Mouse (Mus musculus) neural tube, embryonic 15.5 days (tissue): ENCODE measurements around the gene Hfm1. TPM values are rescaled to one million over a fixed set of nuclear protein-coding genes. Genes with fewer than 3 reads are reported as not detected.

Source experiments
- ATAC-seq: fragments of 200-750 bp; cut with Nextera tagmentation; 2 replicates; pipeline ENCODE4 v1.8.0; 2017; ENCODE audit warnings: mild to moderate bottlenecking, moderate TSS enrichment, moderate library complexity; ENCODE audit not compliant: low FRiP score
- H3K27ac ChIP-seq: fragments of 300-500 bp; sonication (generic); replicated peaks from 2 replicates; pipeline ENCODE4 v1.5.1; 2015; ENCODE audit warnings: mild to moderate bottlenecking, inconsistent platforms
- H3K27me3 ChIP-seq: fragments of 300-500 bp; sonication (generic); replicated peaks from 2 replicates; pipeline ENCODE4 v1.6.1; 2015; ENCODE audit warnings: inconsistent platforms
- H3K36me3 ChIP-seq: fragments of 300-500 bp; sonication (generic); 2 replicates; pipeline ENCODE4 v1.6.1; 2015; ENCODE audit warnings: inconsistent platforms
- H3K4me1 ChIP-seq: fragments of 300-500 bp; sonication (generic); 2 replicates; pipeline ENCODE4 v1.6.1; 2015; ENCODE audit warnings: inconsistent platforms
- H3K4me2 ChIP-seq: fragments of 300-500 bp; sonication (generic); 2 replicates; pipeline ENCODE4 v1.6.1; 2015; ENCODE audit warnings: inconsistent platforms, mild to moderate bottlenecking, moderate library complexity
- H3K4me3 ChIP-seq: fragments of 300-500 bp; sonication (generic); replicated peaks from 2 replicates; pipeline ENCODE4 v1.5.1; 2015; ENCODE audit warnings: mild to moderate bottlenecking, inconsistent platforms
- H3K9ac ChIP-seq: fragments of 300-500 bp; sonication (generic); replicated peaks from 2 replicates; pipeline ENCODE4 v1.6.1; 2015; ENCODE audit warnings: mild to moderate bottlenecking, inconsistent platforms
- H3K9me3 ChIP-seq: fragments of 300-500 bp; sonication (generic); replicated peaks from 2 replicates; pipeline ENCODE4 v1.6.1; 2016; ENCODE audit warnings: inconsistent platforms
- WGBS: fragments of 180-500 bp; shearing (Covaris S2); methylation state at CpG from one replicate; pipeline ENCODE4 v1.1.7; 2015; ENCODE audit warnings: mixed read lengths; 5-methylcytosine and 5-hydroxymethylcytosine counted together
- polyA plus RNA-seq: library from polyadenylated mRNA; unstranded; fragments of >200 nt; fragmentation: Nextera tagmentation; extraction: Ambion mirVana; gene quantifications from 2 replicates; pipeline ENCODE4 v1.2.1, GENCODE M21; 2015

The Hfm1 gene
- 4.7 and 6.8 TPM in 2 replicates for polyA plus RNA-seq

DNA sequence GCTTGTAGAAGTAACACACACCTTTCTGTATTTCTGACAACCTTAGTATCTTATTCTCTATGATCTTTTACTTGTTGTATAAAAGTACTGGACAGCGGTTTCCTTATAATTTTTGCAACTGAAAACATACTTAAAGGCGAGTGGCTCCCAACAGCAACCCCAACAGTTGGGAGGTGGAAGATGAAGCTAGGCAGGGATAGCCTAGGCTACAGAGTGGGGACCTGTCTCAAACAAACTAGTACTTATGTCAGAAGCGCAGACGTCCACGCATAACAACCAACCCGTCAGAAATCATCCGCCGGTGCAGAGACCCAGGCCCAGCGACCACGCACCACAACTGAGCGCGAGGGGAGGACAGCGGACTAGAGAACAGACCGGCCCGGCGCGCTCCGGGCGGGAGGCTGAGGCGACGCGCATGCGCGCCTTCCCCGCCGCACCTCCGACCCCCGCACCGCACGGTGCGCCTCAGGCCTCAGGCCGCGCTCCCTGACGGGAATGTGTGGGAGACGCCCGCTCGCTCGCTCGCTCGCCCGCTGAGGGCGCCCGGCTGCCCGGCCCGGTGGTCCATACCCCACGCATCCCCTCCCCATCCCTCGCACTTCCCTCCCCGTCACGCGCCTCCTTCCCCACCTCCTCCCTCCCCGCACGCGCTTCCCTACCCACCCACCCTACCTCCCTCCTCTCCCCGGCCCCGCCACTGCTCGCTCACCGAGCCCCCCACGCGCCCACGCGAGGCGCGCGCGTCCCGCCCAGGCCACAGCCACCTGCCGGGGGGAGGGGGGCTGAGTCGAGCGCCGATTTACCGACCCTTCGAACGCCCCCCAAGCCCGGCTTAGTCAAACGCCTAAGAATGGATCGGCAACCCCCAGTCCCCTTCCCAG is at the start of gene Hfm1:
TSS of gene Hfm1 (minus strand) at position 834 of the 881 bp plus-strand sequence.
- peak within 1 kb of the TSS; percentile 85 for H3K27ac ChIP-seq
- H3K9ac ChIP-seq: peak within 1 kb of the TSS; percentile 57
- peak; percentile 98 for ATAC-seq
- H3K27me3 ChIP-seq: no peaks in the 10 kb centered on the region
- peaks cover 12% of the 10 kb centered on the region for H3K4me1 ChIP-seq
- H3K9me3 ChIP-seq: no peaks in the 10 kb centered on the region
- H3K36me3 ChIP-seq: no peaks in the 10 kb centered on the region
- peak within 1 kb of the TSS; percentile 68 for H3K4me2 ChIP-seq
- H3K4me3 ChIP-seq: peak within 1 kb of the TSS; percentile 53
- whole genome bisulfite sequencing: under 1% methylated on average over 62 of the region's 76 CpGs

DNA sequence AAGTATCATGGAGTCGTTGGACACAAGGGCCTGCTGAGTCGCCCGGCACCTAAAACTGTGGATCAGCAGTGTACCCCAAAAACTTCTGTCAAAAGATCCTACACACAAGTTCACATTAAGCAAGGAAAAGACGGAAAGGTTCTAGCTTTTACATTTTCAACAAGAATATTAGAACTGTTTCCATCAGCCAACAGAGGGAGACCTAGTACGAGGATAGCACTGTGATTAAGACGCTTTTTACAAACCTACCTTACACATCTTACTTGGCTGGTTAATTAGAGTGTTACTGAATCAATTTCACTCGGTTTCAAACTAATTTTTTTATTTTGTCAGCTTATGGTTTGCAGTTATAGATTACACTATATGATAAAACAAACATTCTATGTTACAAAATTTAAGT is 47.8 kb upstream of the Hfm1 start:
- Histone ChIP-seq H3K9ac (no peak overlapping the region), H3K4me3 (no peak overlapping the region), H3K4me1 (no peaks in the 10 kb centered on the region), H3K27ac (no peak overlapping the region), H3K4me2 (no peak overlapping the region), H3K36me3 (peaks cover 60% of the 10 kb centered on the region), H3K9me3 (no peaks in the 10 kb centered on the region), H3K27me3 (no peaks in the 10 kb centered on the region)
- ATAC-seq: no peak
- 91% methylated on average over 7 of the region's 7 CpGs for WGBS

DNA sequence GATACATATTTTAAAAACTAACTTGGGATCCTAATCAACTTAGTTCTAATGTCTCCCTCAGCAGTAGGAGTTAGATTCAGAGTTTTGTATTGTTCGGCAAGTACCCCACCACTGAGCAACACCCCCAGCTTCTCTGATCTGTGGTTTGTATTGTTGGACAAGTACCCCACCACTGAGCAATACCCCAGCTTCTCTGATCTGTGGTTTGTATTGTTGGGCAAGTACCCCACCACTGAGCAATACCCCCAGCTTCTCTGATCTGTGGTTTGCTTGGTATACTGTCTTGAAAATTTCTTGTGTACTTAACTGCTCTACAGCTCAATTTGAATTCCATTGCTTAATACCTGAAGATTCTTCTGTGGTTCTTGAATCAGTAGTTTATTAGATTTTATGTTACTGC is 41.5 kb upstream of the Hfm1 start:
- Histone ChIP-seq H3K9ac (no peak overlapping the region), H3K4me1 (peaks cover 13% of the 10 kb centered on the region), H3K9me3 (no peaks in the 10 kb centered on the region), H3K4me2 (no peak overlapping the region), H3K4me3 (no peak overlapping the region), H3K27me3 (no peaks in the 10 kb centered on the region), H3K27ac (no peak overlapping the region), H3K36me3 (peaks cover 20% of the 10 kb centered on the region)
- no peak for ATAC-seq
- WGBS: 95% methylated on average over 1 of the region's 1 CpGs

DNA sequence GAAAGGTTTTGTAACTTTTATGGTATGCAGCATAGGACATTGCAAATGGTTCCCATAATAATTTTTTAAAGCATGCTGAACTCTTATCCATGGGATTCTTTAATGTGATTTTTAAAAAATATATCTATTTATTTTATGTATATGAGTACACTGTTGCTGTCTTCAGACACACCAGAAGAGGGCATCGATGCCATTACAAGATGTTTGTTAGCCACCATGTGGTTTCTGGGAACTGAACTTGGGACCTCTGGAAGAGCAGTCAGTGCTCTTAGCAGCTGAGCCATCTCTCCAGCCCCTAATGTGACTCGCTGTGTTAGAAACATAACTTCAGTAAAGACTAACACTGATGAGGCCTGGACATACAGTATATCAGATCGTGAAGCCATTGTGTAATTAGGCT is 40.3 kb upstream of the Hfm1 start:
- peaks cover 13% of the 10 kb centered on the region for H3K4me1 ChIP-seq
- no peaks in the 10 kb centered on the region for H3K9me3 ChIP-seq
- H3K27ac ChIP-seq: no peak overlapping the region
- H3K4me3 ChIP-seq: no peak overlapping the region
- no peaks in the 10 kb centered on the region for H3K27me3 ChIP-seq
- 92% methylated on average over 3 of the region's 3 CpGs for WGBS
- H3K4me2 ChIP-seq: no peak overlapping the region
- no peak for ATAC-seq
- no peak overlapping the region for H3K9ac ChIP-seq
- H3K36me3 ChIP-seq: peaks cover 13% of the 10 kb centered on the region

DNA sequence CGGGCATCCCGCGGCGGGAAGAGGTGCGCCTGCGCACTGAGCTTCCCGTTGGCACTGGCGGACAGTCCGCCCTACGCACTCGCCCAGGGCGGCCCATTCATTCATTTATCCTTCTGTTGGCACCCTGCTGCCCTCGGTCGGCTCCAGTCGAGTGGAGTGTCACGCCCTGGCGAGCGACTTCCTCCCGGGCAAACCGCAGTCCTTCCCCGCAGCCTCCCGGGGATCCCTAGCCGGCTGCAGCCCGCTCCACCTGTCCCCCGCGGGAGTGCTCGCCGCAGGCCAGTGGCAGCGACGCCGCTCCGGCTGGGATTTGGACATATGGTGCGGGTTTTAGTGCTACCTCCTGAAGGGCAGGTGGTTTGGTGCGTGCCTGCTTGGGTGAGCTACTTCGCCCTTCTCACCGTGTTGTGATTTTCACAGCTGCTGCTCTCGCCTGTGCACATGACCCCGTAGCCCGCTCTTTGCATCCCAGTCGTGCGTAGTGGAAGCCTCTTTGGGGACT is 38.4 kb upstream of the Hfm1 start:
- H3K36me3 ChIP-seq: no peaks in the 10 kb centered on the region
- 1% methylated on average over 41 of the region's 41 CpGs for WGBS
- no peaks in the 10 kb centered on the region for H3K9me3 ChIP-seq
- peak overlapping the region; percentile 87 for H3K4me2 ChIP-seq
- peak overlapping the region; percentile 87 for H3K27ac ChIP-seq
- ATAC-seq: peak; percentile 90
- H3K4me1 ChIP-seq: peaks cover 13% of the 10 kb centered on the region
- H3K9ac ChIP-seq: peak overlapping the region; percentile 92
- peak overlapping the region; percentile 92 for H3K4me3 ChIP-seq
- H3K27me3 ChIP-seq: no peaks in the 10 kb centered on the region

DNA sequence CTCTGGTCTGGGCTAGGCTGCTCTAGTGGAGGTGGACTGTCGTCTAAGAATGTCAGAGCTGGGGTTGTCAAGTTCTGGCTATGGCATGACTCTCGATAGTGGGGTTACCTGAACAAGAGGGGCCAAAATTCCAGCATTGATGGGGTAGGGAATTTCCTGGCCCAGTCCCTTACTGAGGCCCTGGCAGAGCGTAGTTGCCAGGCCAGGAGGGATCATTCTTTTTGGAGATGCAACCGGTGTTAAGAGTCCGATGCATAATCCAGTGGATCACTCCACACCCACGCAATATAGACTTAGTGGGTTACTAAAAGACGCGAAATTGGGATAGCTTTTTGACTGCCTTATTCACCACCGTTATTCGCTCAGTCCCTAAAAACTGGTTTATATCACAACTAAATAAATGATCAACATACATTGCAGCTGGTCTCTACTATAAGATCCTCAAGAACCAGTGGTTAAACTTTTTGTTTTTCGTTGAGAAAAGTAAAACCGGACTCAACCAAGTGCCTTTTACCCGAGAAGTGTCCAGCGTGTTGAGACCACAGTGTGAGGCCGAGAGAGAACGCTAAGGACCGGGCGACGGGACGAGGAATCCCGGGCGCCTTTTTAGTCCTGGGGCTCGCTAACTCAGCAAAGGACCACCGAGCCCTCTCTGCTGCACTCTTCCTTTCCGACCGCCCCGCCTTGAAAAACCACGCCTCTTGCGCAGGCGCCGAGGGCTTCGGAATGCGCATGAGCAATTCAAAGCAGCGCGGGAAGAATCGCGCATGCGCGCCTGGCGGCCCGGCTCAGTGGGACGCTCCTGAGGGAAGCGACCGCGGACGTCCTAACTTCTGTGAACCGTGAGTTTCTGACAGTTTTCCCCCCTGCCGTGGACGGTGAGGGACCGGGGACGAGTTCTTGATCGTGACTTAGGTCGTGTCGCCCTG is 37.7 kb upstream of the Hfm1 start, which contains the start of gene Cdc7:
TSS of gene Cdc7 (plus strand) at position 739 of the 929 bp plus-strand sequence.
- Histone ChIP-seq H3K9ac (peak within 1 kb of the TSS; percentile 92), H3K4me1 (peaks cover 13% of the 10 kb centered on the region), H3K4me2 (peak within 1 kb of the TSS; percentile 87), H3K27me3 (no peaks in the 10 kb centered on the region), H3K9me3 (no peaks in the 10 kb centered on the region), H3K27ac (peak within 1 kb of the TSS; percentile 87), H3K36me3 (no peaks in the 10 kb centered on the region), H3K4me3 (peak within 1 kb of the TSS; percentile 92)
- ATAC-seq: peak; percentile 94
- 6% methylated on average over 54 of the region's 54 CpGs for WGBS

DNA sequence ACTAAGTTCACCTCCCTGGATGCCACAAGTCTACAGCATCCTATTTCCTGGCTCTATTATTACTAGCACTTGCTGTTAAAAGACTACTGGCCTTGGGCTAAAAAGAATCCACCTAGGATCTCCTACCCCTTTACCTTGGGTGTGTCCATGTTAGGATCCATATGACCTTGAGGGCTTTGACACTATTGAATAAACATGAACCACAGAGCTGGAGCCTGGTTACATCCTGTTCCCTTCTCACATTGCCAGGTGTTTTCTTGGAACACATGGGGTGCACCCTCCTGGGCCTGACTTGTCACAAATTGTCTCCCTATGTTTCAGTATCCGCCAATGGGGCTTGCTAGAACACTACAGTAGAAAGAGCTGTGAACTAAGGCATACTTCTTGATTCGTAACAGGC is 34.3 kb upstream of the Hfm1 start:
- Histone ChIP-seq H3K4me2 (no peak overlapping the region), H3K4me1 (peaks cover 11% of the 10 kb centered on the region), H3K4me3 (no peak overlapping the region), H3K9ac (no peak overlapping the region), H3K27ac (no peak overlapping the region), H3K36me3 (no peaks in the 10 kb centered on the region), H3K27me3 (no peaks in the 10 kb centered on the region), H3K9me3 (no peaks in the 10 kb centered on the region)
- no peak for ATAC-seq
- 91% methylated on average over 2 of the region's 2 CpGs for WGBS

DNA sequence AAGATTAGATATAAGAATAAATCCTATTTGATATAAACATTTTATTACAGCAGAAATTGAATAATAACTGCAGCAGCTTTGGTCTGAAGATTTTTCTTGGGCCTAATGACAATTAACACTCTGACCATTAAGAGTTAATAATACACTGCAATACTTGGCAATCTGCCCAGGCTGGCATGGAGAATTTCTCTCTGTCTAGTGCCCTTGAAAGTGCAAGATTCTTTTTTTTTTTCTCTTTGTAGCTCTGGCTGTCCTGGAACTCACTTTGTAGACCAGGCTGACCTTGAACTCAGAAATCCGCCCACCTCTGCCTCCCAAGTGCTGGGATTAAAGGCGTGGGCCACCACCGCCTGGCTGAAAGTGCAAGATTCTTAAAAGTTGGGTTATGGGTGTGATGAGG is 32.9 kb upstream of the Hfm1 start:
- Histone ChIP-seq H3K9me3 (no peaks in the 10 kb centered on the region), H3K27me3 (no peaks in the 10 kb centered on the region), H3K4me2 (no peak overlapping the region), H3K4me1 (peaks cover 3% of the 10 kb centered on the region; the same call in 1 of the 2 replicates), H3K36me3 (no peaks in the 10 kb centered on the region), H3K9ac (no peak overlapping the region), H3K4me3 (no peak overlapping the region), H3K27ac (no peak overlapping the region)
- WGBS: 79% methylated on average over 3 of the region's 3 CpGs
- ATAC-seq: no peak

DNA sequence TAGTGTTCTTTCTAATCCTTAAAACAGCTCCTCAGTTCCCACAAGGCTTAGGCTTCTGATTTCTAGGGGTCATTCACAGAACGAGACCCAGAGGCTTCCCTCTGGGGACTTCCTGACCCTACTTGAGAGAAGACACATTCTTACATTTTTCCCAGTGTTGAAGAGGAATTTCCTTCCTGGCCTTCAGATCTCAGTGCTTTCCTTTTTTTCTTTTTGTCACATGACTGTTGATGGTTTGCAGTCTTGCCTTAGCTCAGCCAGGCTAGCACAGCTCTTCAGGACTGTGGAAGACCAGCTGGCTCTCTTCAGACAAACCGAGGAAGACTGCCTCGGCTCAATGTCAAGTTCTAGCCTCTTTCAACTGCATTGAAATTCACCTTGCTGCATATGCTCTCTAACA is 30.3 kb upstream of the Hfm1 start:
- no peak for ATAC-seq
- Histone ChIP-seq H3K36me3 (no peaks in the 10 kb centered on the region), H3K9me3 (no peaks in the 10 kb centered on the region), H3K4me3 (no peak overlapping the region), H3K27me3 (no peaks in the 10 kb centered on the region), H3K4me2 (no peak overlapping the region), H3K4me1 (no peaks in the 10 kb centered on the region), H3K27ac (no peak overlapping the region), H3K9ac (no peak overlapping the region)
- WGBS: 72% methylated on average over 3 of the region's 3 CpGs

DNA sequence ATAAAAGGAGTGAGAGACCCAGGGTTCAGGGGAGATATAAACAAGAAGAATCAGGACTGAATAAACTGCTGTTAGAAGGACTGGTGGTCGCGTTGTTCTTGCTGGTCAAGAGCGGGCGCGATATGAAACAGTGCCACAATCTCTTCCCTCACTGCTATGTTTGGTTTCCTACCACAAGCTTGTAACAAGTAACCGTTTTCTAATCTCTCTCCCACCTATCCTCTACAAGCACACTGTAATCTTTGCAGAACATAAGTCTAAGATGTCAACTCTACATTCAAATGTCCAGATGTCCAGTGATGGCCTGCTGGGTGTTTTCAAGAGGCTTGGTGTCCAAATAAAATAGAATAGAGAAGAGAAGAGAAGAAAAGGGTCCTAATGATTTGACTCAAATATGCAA is 22.6 kb upstream of the Hfm1 start:
- no peaks in the 10 kb centered on the region for H3K9me3 ChIP-seq
- no peaks in the 10 kb centered on the region for H3K27me3 ChIP-seq
- no peak overlapping the region for H3K27ac ChIP-seq
- no peak overlapping the region for H3K9ac ChIP-seq
- no peak overlapping the region for H3K4me2 ChIP-seq
- WGBS: 88% methylated on average over 6 of the region's 6 CpGs
- no peaks in the 10 kb centered on the region for H3K36me3 ChIP-seq
- H3K4me3 ChIP-seq: no peak overlapping the region
- ATAC-seq: no peak
- H3K4me1 ChIP-seq: no peaks in the 10 kb centered on the region

DNA sequence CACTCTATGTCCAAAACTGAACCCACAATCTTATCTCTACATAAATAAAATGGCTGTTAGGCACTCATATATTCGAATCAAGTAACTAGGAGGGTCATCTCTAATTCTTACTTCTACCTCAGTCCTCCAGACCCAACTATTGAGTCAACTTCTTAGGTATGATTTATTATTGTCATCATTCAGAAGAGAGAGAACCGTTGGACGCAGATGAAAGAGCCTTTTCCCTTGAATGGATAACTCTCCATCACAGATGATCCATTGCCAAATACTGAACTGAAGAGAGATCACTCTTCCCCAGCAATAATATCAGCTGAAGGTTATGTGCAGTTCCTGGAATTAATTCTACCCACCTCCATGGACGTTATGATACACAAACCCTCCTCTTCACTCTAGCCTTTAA is 20.2 kb upstream of the Hfm1 start:
- Histone ChIP-seq H3K36me3 (no peaks in the 10 kb centered on the region), H3K9ac (no peak overlapping the region), H3K9me3 (no peaks in the 10 kb centered on the region), H3K4me2 (no peak overlapping the region), H3K27me3 (no peaks in the 10 kb centered on the region), H3K4me3 (no peak overlapping the region), H3K27ac (no peak overlapping the region), H3K4me1 (no peaks in the 10 kb centered on the region)
- no peak for ATAC-seq
- WGBS: 84% methylated on average over 4 of the region's 4 CpGs
